Mouse (Mus musculus): ENCODE data around the gene Tecpr2. TPM values are rescaled to one million over a fixed set of nuclear protein-coding genes. Genes with fewer than 3 reads are reported as not detected.

The Tecpr2 gene
- polyA plus RNA-seq, 1 experiment from 2014 or later, result 1.9 TPM

GRCm38 (mm10) chr12:111019086-111019485, 130.0 kb downstream of the Tecpr2 start:
- Histone ChIP-seq H3K27ac (ENCODE audit: low read length) (no peak overlapping the region), H3K4me1 (ENCODE audit: insufficient read depth, low read depth, low read length) (no peaks in the 10 kb centered on the region), H3K4me3 (ENCODE audit: low read depth, low read length) (no peak overlapping the region), H3K27me3 (replicated peaks; ENCODE audit: insufficient read depth, low read length) (no peaks in the 10 kb centered on the region), H3K9ac (replicated peaks; ENCODE audit: low read depth) (no peak overlapping the region), H3K4me2 (replicated peaks; ENCODE audit: low read depth, low read length) (no peak overlapping the region), H3K9me3 (ENCODE audit: low read length) (no peaks in the 10 kb centered on the region), H3K36me3 (ENCODE audit: insufficient read depth, low read length) (no peaks in the 10 kb centered on the region)
- DNase-seq (ENCODE audit: low spot score), result no peak
- 91% methylated on average over 2 of the region's 2 CpGs for WGBS
- ATAC-seq, result no peak
- TF ChIP-seq EP300 (IDR thresholded peaks at IDR 0.05) (no peak), CTCF (IDR thresholded peaks at IDR 0.05) (no peak)

- H3K9me3 ChIP-seq (ENCODE audit: low read length), result no peaks in the 10 kb centered on the region
- no peak overlapping the region for H3K27ac ChIP-seq (ENCODE audit: low read length)
- TF ChIP-seq EP300 (IDR thresholded peaks at IDR 0.05), result no peak
- no peak for TF ChIP-seq CTCF (IDR thresholded peaks at IDR 0.05)
- H3K27me3 ChIP-seq (replicated peaks; ENCODE audit: insufficient read depth, low read length), result no peaks in the 10 kb centered on the region
- no peaks in the 10 kb centered on the region for H3K36me3 ChIP-seq (ENCODE audit: insufficient read depth, low read length)
- H3K4me1 ChIP-seq (ENCODE audit: insufficient read depth, low read depth, low read length), result no peaks in the 10 kb centered on the region
- H3K9ac ChIP-seq (replicated peaks; ENCODE audit: low read depth), result no peak overlapping the region
- no peak overlapping the region for H3K4me2 ChIP-seq (replicated peaks; ENCODE audit: low read depth, low read length)
- no peak for ATAC-seq
- WGBS, result 21% methylated on average over 1 of the region's 1 CpGs
- no peak for DNase-seq (ENCODE audit: low spot score)
- H3K4me3 ChIP-seq (ENCODE audit: low read depth, low read length), result no peak overlapping the region
Measured at GRCm38 (mm10) chr12:111021138-111021537, 132.1 kb downstream of the Tecpr2 start.

- H3K9me3 ChIP-seq (ENCODE audit: low read length), result no peaks in the 10 kb centered on the region
- H3K27ac ChIP-seq (ENCODE audit: low read length), result no peak overlapping the region
- DNase-seq (ENCODE audit: low spot score) (no peak), ATAC-seq (no peak)
- no peaks in the 10 kb centered on the region for H3K4me1 ChIP-seq (ENCODE audit: insufficient read depth, low read depth, low read length)
- no peak overlapping the region for H3K4me2 ChIP-seq (replicated peaks; ENCODE audit: low read depth, low read length)
- H3K27me3 ChIP-seq (replicated peaks; ENCODE audit: insufficient read depth, low read length), result no peaks in the 10 kb centered on the region
- H3K9ac ChIP-seq (replicated peaks; ENCODE audit: low read depth), result no peak overlapping the region
- no peak overlapping the region for H3K4me3 ChIP-seq (ENCODE audit: low read depth, low read length)
- H3K36me3 ChIP-seq (ENCODE audit: insufficient read depth, low read length), result no peaks in the 10 kb centered on the region
- 62% methylated on average over 3 of the region's 3 CpGs for WGBS
- TF ChIP-seq CTCF (IDR thresholded peaks at IDR 0.05) (no peak), EP300 (IDR thresholded peaks at IDR 0.05) (no peak)
Measured at GRCm38 (mm10) chr12:111021577-111021976, 132.5 kb downstream of the Tecpr2 start.

Other genes with a start within 250 kb of the Tecpr2 start
- gene 1700001K19Rik, start 206.6 kb upstream of the Tecpr2 start, polyA plus RNA-seq (2015; fragmentation: Nextera tagmentation; extraction: Ambion mirVana), result not detected in 2 replicates
- gene Hsp90aa1, start 186.5 kb upstream of the Tecpr2 start, polyA plus RNA-seq (2015; fragmentation: Nextera tagmentation; extraction: Ambion mirVana), result 271 and 357 TPM in 2 replicates
- gene Wdr20, start 151.3 kb upstream of the Tecpr2 start, polyA plus RNA-seq (2015; fragmentation: Nextera tagmentation; extraction: Ambion mirVana), result 12.5 and 15.6 TPM in 2 replicates
- 11.1 and 11.9 TPM in 2 replicates for gene Mok, start 48.3 kb upstream of the Tecpr2 start, polyA plus RNA-seq (2015; fragmentation: Nextera tagmentation; extraction: Ambion mirVana)
- gene Zfp839, start 39.0 kb upstream of the Tecpr2 start, polyA plus RNA-seq (2015; fragmentation: Nextera tagmentation; extraction: Ambion mirVana), result 2.4 and 3.3 TPM in 2 replicates
- gene Cinp, start 119 bp upstream of the Tecpr2 start, polyA plus RNA-seq (2015; fragmentation: Nextera tagmentation; extraction: Ambion mirVana), result 33.8 and 43.4 TPM in 2 replicates
- gene Ankrd9, start 89.8 kb downstream of the Tecpr2 start, polyA plus RNA-seq (2015; fragmentation: Nextera tagmentation; extraction: Ambion mirVana), result 9.1 and 12.4 TPM in 2 replicates
- gene Rcor1, start 150.1 kb downstream of the Tecpr2 start, polyA plus RNA-seq (2015; fragmentation: Nextera tagmentation; extraction: Ambion mirVana), result 6.7 and 9.5 TPM in 2 replicates